ENCODE assay signal across 8 mouse cellular contexts in genomic region chr8:87944225-87944934, GRCm38 (mm10). TPM values are rescaled to one million over a fixed set of nuclear protein-coding genes. Genes with fewer than 3 reads are reported as not detected.
DNase-seq lines count a peak whose midpoint lies in the region; ATAC-seq lines count a peak whose summit lies in the region.

No protein-coding gene starts in this region.

- peaks cover 53% of the 10 kb centered on the region for H3K4me1 ChIP-seq in embryonic facial prominence, embryonic 15.5 days
- peaks cover 44% of the 10 kb centered on the region for H3K4me1 ChIP-seq in limb, embryonic 15.5 days

- WGBS in embryonic facial prominence, embryonic 15.5 days: 31% methylated on average over 5 of the region's 5 CpGs
- WGBS in limb, embryonic 15.5 days: 29% methylated on average over 5 of the region's 5 CpGs

- DNase-seq in cerebellum, adult 8-10 months: peak; percentile 29
- no peak for DNase-seq in cerebellum, postnatal 14 days
- peak; percentile 51 for DNase-seq in 416B (ENCODE audit: low read depth)
- no peak for DNase-seq in thymus, postnatal 36 days
- no peak for DNase-seq in right cerebral cortex, postnatal 25 days

- ATAC-seq in embryonic facial prominence, embryonic 15.5 days (ENCODE audit: insufficient number of reproducible peaks, low FRiP score, low TSS enrichment, low read depth): no peak
- ATAC-seq in limb, embryonic 15.5 days (ENCODE audit: insufficient number of reproducible peaks, low FRiP score, low TSS enrichment, low read depth): no peak
- ATAC-seq in granulocyte monocyte progenitor cell, adult 5-6 weeks (replicated peaks; ENCODE audit: poor library complexity, severe bottlenecking): no peak

- peak overlapping the region; percentile 92 for H3K4me2 ChIP-seq in embryonic facial prominence, embryonic 15.5 days (replicated peaks)
- peak overlapping the region; percentile 86 for H3K4me2 ChIP-seq in limb, embryonic 15.5 days

- no peaks in the 10 kb centered on the region for H3K9me3 ChIP-seq in embryonic facial prominence, embryonic 15.5 days (replicated peaks)
- no peaks in the 10 kb centered on the region for H3K9me3 ChIP-seq in limb, embryonic 15.5 days

- no peaks in the 10 kb centered on the region for H3K27me3 ChIP-seq in embryonic facial prominence, embryonic 15.5 days
- H3K27me3 ChIP-seq in limb, embryonic 15.5 days: no peaks in the 10 kb centered on the region

- H3K4me3 ChIP-seq in embryonic facial prominence, embryonic 15.5 days (replicated peaks): peak overlapping the region; percentile 47
- H3K4me3 ChIP-seq in limb, embryonic 15.5 days: no peak overlapping the region; the same call in 1 of the 2 replicates

- H3K27ac ChIP-seq in embryonic facial prominence, embryonic 15.5 days (replicated peaks): no peak overlapping the region; the same call in 1 of the 2 replicates
- no peak overlapping the region for H3K27ac ChIP-seq in limb, embryonic 15.5 days

- no peaks in the 10 kb centered on the region for H3K36me3 ChIP-seq in embryonic facial prominence, embryonic 15.5 days
- 0 out of 2 replicates have a peak, but pooled peaks cover 4% of the 10 kb centered on the region for H3K36me3 ChIP-seq in limb, embryonic 15.5 days

- H3K9ac ChIP-seq in embryonic facial prominence, embryonic 15.5 days: no peak overlapping the region
- H3K9ac ChIP-seq in limb, embryonic 15.5 days: no peak overlapping the region

RNA-seq across cellular contexts. Expression of gene Zfp423, which starts 15.0 kb away (rescaled TPM):
- polyA plus RNA-seq in embryonic facial prominence, embryonic 15.5 days (2015; fragmentation: Nextera tagmentation; extraction: Ambion mirVana): 20.5 and 21.0 TPM in 2 replicates
- 14.3 and 14.5 TPM in 2 replicates for polyA plus RNA-seq in limb, embryonic 15.5 days (2015; fragmentation: Nextera tagmentation; extraction: Ambion mirVana)
- not detected in 2 replicates for total RNA-seq in granulocyte monocyte progenitor cell, adult 5-6 weeks (2014; fragmentation: Nextera tagmentation)
- total RNA-seq in granulocyte monocyte progenitor cell, adult 5-6 weeks (2017): not detected in 2 replicates

Comparison
In these comparisons a context has a peak if more than half of its experiments do, and no peak if none do; other contexts are left out.
1. DNase-seq: peak in cerebellum, adult 8-10 months (single experiment) and 416B (single experiment); none in cerebellum, postnatal 14 days (0 of 2), thymus, postnatal 36 days (0 of 2) and right cerebral cortex, postnatal 25 days (single experiment).